Mouse (Mus musculus): ENCODE measurements around the gene Gusb.

Gusb gene

DNA sequence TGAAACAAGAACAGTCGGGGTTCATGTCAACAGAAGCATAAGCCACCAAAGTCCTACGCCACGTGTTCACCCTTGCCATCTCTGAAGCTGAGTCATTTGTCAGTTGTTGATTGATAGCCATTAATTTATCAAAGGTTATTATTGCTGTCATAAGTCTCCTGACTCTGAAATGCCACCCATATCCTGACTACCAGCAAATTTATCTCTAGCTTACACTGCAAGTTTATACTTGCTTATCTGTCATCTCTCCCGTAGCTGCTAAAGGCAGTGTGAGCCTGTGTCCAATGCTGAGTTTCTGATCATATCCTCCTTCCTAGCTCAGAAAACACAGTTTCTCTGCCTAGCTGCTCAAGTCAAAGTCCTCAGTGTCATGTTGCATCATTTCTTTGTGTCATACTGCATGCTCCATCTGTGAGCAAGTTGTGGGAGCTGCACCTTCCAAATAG lies 28.0 kb downstream of the Gusb start:
- DNase-seq (ENCODE audit: low spot score) = peak; percentile 73

GRCm38 (mm10) chr5:129974354-129974753 lies 28.5 kb downstream of the Gusb start:
- no peak for DNase-seq (ENCODE audit: low spot score)

GRCm38 (mm10) chr5:129971491-129971890 lies 31.4 kb downstream of the Gusb start:
- DNase-seq (ENCODE audit: low spot score) = no peak

GRCm38 (mm10) chr5:129968417-129968816 lies 34.4 kb downstream of the Gusb start:
- no peak for DNase-seq (ENCODE audit: low spot score)

GRCm38 (mm10) chr5:129966448-129966847 lies 36.4 kb downstream of the Gusb start:
- DNase-seq (ENCODE audit: low spot score) = no peak

DNA sequence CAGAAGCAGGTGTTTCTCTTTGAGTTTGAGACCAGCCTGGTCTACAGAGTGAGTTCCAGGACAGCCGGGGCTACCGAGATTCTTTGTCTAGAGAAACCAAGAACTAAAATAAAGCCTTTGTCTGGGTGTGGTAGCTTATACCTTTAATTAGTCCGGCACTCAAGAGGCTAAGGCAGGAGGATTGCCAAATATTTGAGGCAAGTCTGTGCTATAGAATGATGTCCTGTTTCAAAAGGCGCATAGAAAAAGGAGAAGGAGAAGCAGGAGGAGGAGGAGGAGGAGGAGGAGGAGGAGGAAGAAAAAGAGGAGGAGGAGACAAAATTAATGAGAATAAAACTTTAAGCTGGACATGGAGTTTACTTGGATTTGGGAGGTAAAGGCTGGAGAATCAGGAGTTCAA lies 39.6 kb downstream of the Gusb start:
- DNase-seq (ENCODE audit: low spot score) = no peak

DNA sequence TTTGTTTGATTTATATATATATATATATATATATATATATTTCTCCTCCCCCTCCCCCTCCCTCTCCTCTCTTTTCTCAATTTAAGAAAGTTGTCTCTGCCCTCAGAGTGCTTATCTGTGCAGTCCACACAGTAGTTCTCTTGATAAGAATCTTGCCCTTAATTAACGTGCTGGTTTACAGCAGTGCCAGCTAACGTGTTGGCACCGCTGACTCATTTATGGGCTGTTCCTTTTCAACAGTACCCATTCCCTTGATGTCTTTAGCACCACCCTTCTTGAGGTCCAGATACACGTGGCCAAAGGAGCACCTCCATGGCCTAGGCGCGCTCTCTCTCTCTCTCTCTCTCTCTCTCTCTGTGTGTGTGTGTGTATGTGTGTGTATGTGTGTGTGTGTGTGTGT lies 47.1 kb downstream of the Gusb start:
- DNase-seq (ENCODE audit: low spot score) = peak; percentile 67

DNA sequence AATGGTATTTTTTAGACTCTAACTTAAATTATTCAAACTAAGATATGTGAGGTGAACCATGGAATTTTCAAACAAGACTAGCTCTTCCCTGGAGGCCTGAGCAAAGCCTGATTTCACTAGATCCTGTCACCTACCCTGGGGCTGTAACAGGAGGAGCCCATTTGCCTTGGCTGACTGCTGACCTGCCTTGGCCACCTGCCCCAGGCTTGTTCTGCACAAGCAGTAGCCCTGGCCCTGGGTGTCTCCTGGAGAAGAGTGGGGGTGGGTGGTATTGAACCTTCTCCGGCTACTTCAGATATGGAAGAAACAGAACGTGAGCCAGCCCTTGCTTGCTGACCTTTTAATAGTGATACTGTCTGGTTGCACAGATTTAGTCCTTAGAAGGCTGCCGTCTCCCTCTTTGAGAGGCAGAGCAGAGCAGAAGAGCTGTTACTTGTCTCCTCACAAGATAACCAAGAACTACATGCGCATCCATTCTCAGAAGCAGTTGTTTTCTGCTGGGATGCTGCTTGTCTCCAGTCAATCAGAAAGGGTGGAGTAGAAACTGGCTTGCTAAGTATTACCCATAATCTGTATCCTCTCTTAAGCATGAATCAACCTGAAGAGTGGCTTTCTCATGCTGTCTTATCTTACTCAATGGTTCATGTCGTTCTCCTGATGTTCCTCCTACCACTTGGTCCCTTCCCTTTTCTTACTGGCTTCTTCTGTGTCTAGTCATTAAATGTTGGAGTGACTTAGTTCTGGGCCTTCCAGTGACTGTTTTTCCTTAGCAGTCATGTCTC lies 48.2 kb downstream of the Gusb start:
- peak; percentile 69 for DNase-seq (ENCODE audit: low spot score)

DNA sequence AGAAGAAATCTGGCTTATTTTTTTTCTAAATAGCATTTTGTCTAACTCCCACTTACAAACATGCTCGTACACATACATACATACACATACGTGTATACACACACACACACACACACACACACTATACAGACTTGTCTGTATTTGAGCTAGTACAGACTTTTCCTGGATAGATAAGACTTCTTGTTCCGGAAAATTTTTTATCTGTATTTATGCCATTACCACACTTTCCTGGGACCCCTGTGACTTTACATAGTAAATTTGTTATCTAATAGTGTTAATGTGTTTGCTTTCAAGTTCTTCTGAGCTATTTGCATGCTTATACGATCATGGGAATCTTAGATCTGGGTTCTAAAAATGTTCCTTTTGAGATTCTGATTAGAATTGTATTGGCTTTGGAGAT lies 50.7 kb downstream of the Gusb start:
- peak; percentile 68 for DNase-seq (ENCODE audit: low spot score)

DNA sequence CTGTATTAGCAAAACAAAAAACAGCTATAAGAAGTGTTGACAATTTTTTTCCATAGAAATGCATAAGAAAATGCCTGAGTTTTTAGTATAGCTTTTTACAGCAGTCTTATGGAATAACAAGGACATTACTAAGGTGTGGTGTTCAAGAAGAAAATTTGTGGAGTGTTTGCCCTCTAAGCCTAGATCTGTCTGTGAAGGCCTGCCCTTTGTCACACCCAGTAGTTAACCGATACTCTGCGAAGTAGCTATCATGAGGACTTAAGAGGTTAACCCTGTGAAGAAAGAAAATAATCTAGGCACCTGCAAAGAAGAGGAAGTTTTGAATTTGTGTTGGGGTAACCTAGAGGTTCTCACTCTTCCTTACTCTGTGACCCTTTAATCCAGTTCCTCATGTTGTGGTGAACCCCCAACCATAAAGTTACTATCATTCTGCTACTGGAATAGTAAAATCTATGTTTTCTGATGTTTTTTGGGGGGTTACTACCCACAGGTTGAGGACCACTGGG lies 55.3 kb downstream of the Gusb start:
- no peak for DNase-seq (ENCODE audit: low spot score)

- DNase-seq (ENCODE audit: low spot score) = no peak
These were observed 59.4 kb downstream of the Gusb start for GRCm38 (mm10) chr5:129943402-129943801.

GRCm38 (mm10) chr5:129942073-129942939 lies 60.5 kb downstream of the Gusb start:
- DNase-seq (ENCODE audit: low spot score) = peak; percentile 54

- peak; percentile 100 for DNase-seq (ENCODE audit: low spot score)
These were observed 61.3 kb downstream of the Gusb start, which contains the start of gene Vkorc1l1 for GRCm38 (mm10) chr5:129941495-129942045. TSS of gene Vkorc1l1 (plus strand) at chr5:129941970.

- DNase-seq (ENCODE audit: low spot score) = no peak
These were observed 61.9 kb downstream of the Gusb start for GRCm38 (mm10) chr5:129940736-129941494.

- no peak for DNase-seq (ENCODE audit: low spot score)
These were observed 62.6 kb downstream of the Gusb start for GRCm38 (mm10) chr5:129940281-129940680.
